Mouse (Mus musculus): ENCODE data around the gene Smc3. TPM values are rescaled to one million over a fixed set of nuclear protein-coding genes. Genes with fewer than 3 reads are reported as not detected.

Smc3 gene
- polyA plus RNA-seq, 1 experiment from 2014 or later = 60.2 TPM

- H3K36me3 ChIP-seq (ENCODE audit: control insufficient read depth, insufficient read depth, low read length) = no peaks in the 10 kb centered on the region
- H3K27ac ChIP-seq (ENCODE audit: low read length) = no peak overlapping the region
- no peak for ATAC-seq (ENCODE audit: insufficient read depth, low FRiP score)
- no peak overlapping the region for H3K9ac ChIP-seq (ENCODE audit: low read length)
- H3K4me3 ChIP-seq (replicated peaks; ENCODE audit: low read length) = no peak overlapping the region
- H3K9me3 ChIP-seq (replicated peaks; ENCODE audit: control insufficient read depth, low read length) = no peaks in the 10 kb centered on the region
- H3K4me2 ChIP-seq (ENCODE audit: low read depth, low read length) = no peak overlapping the region
- 74% methylated on average over 9 of the region's 9 CpGs for WGBS
- no peaks in the 10 kb centered on the region for H3K27me3 ChIP-seq (ENCODE audit: control insufficient read depth, insufficient read depth, low read length)
- peaks cover 5% of the 10 kb centered on the region; the same call in 1 of the 2 replicates for H3K4me1 ChIP-seq (ENCODE audit: control insufficient read depth, insufficient read depth, low read length)
Observed at GRCm38 (mm10) chr19:53660722-53661420, 60.7 kb downstream of the Smc3 start.

DNA sequence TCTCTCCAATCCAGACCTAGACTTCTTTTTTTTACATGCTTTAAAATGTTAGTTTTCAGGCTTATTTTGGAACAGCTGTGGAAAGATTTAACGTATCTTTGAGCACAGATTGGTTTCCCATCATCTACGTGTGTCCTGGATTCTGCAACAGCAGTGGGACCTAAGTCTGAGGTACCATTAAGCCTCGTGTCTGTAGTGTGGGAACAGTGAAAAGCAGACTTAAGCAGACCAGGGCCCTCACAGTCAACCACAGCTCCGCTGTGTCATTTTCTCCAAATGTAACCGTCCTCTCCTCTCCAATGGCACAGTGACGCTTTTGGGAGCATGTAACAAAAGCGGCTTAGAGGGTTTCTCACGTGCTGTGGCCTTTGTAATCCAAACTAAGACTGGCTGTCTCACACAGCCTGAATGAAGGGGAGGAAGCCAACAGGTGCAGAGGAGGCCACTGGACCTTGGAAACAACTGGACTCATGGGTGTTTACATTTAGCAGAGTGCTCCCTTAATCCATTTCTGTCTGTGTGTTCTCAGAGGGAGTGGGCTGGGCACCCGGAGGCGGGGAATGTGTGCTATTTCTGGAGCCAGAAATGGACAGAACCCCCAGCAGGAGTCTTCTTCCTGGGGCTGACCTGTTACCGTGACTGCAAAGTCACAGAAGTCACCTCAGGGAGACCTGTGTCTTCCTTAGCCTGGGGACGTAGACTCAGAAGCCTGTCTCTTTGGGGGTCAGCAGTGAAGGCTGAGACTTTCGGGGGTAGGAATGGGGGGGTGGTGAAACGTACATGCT is 61.9 kb downstream of the Smc3 start:
- ATAC-seq (ENCODE audit: insufficient read depth, low FRiP score) = 0 out of 2 replicates have a peak, but pooled peaks have one; percentile 13
- 47% methylated on average over 14 of the region's 14 CpGs for WGBS

GRCm38 (mm10) chr19:53664831-53665230 is 64.6 kb downstream of the Smc3 start:
- no peak overlapping the region for H3K27ac ChIP-seq (ENCODE audit: low read length)
- no peak overlapping the region for H3K9ac ChIP-seq (ENCODE audit: low read length)
- ATAC-seq (ENCODE audit: insufficient read depth, low FRiP score) = no peak
- WGBS = 88% methylated on average over 9 of the region's 9 CpGs
- H3K4me2 ChIP-seq (ENCODE audit: low read depth, low read length) = no peak overlapping the region
- H3K36me3 ChIP-seq (ENCODE audit: control insufficient read depth, insufficient read depth, low read length) = no peaks in the 10 kb centered on the region
- peaks cover 5% of the 10 kb centered on the region; the same call in 1 of the 2 replicates for H3K4me1 ChIP-seq (ENCODE audit: control insufficient read depth, insufficient read depth, low read length)
- H3K4me3 ChIP-seq (replicated peaks; ENCODE audit: low read length) = no peak overlapping the region
- H3K27me3 ChIP-seq (ENCODE audit: control insufficient read depth, insufficient read depth, low read length) = no peaks in the 10 kb centered on the region
- no peaks in the 10 kb centered on the region for H3K9me3 ChIP-seq (replicated peaks; ENCODE audit: control insufficient read depth, low read length)

More for the DNA sequence above, 61.9 kb downstream of the Smc3 start:
- H3K27ac ChIP-seq (ENCODE audit: low read length) = no peak overlapping the region
- H3K9ac ChIP-seq (ENCODE audit: low read length) = no peak overlapping the region
- H3K4me2 ChIP-seq (ENCODE audit: low read depth, low read length) = no peak overlapping the region
- no peak overlapping the region for H3K4me3 ChIP-seq (replicated peaks; ENCODE audit: low read length)
- H3K4me1 ChIP-seq (ENCODE audit: control insufficient read depth, insufficient read depth, low read length) = peaks cover 5% of the 10 kb centered on the region; the same call in 1 of the 2 replicates
- H3K36me3 ChIP-seq (ENCODE audit: control insufficient read depth, insufficient read depth, low read length) = no peaks in the 10 kb centered on the region
- H3K9me3 ChIP-seq (replicated peaks; ENCODE audit: control insufficient read depth, low read length) = no peaks in the 10 kb centered on the region
- no peaks in the 10 kb centered on the region for H3K27me3 ChIP-seq (ENCODE audit: control insufficient read depth, insufficient read depth, low read length)

GRCm38 (mm10) chr19:53665391-53665790 is 65.2 kb downstream of the Smc3 start:
- Histone ChIP-seq H3K4me3 (replicated peaks; ENCODE audit: low read length) (no peak overlapping the region), H3K4me1 (ENCODE audit: control insufficient read depth, insufficient read depth, low read length) (peaks cover 5% of the 10 kb centered on the region; the same call in 1 of the 2 replicates), H3K27ac (ENCODE audit: low read length) (no peak overlapping the region), H3K36me3 (ENCODE audit: control insufficient read depth, insufficient read depth, low read length) (no peaks in the 10 kb centered on the region), H3K27me3 (ENCODE audit: control insufficient read depth, insufficient read depth, low read length) (no peaks in the 10 kb centered on the region), H3K9me3 (replicated peaks; ENCODE audit: control insufficient read depth, low read length) (no peaks in the 10 kb centered on the region), H3K9ac (ENCODE audit: low read length) (no peak overlapping the region), H3K4me2 (ENCODE audit: low read depth, low read length) (no peak overlapping the region)
- no peak for ATAC-seq (ENCODE audit: insufficient read depth, low FRiP score)
- WGBS = 88% methylated on average over 4 of the region's 4 CpGs

DNA sequence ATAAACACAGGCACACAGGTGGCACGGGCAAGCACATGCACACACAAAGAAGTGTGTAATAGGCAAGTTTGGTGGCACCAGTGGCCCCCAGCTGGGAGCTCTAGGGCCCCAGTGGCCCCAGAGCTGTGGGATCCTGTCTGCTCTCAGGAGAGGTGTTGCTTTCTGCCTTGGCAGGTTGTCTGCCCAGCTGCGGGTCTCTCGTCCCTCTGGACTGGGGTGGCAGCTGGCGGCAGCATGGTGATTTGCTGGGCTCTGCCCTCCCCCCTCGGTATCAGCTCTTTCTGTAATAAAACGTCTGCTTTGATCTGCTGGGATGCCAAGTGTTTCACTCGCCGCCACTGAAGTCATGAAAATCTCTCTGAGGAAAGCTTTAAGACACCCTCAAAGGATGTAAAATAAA is 66.5 kb downstream of the Smc3 start:
- H3K9ac ChIP-seq (ENCODE audit: low read length) = no peak overlapping the region
- no peaks in the 10 kb centered on the region for H3K9me3 ChIP-seq (replicated peaks; ENCODE audit: control insufficient read depth, low read length)
- H3K4me2 ChIP-seq (ENCODE audit: low read depth, low read length) = no peak overlapping the region
- no peaks in the 10 kb centered on the region for H3K36me3 ChIP-seq (ENCODE audit: control insufficient read depth, insufficient read depth, low read length)
- H3K4me3 ChIP-seq (replicated peaks; ENCODE audit: low read length) = no peak overlapping the region
- H3K27me3 ChIP-seq (ENCODE audit: control insufficient read depth, insufficient read depth, low read length) = no peaks in the 10 kb centered on the region
- H3K27ac ChIP-seq (ENCODE audit: low read length) = no peak overlapping the region
- peaks cover 5% of the 10 kb centered on the region; the same call in 1 of the 2 replicates for H3K4me1 ChIP-seq (ENCODE audit: control insufficient read depth, insufficient read depth, low read length)
- WGBS = 45% methylated on average over 8 of the region's 8 CpGs
- ATAC-seq (ENCODE audit: insufficient read depth, low FRiP score) = no peak

DNA sequence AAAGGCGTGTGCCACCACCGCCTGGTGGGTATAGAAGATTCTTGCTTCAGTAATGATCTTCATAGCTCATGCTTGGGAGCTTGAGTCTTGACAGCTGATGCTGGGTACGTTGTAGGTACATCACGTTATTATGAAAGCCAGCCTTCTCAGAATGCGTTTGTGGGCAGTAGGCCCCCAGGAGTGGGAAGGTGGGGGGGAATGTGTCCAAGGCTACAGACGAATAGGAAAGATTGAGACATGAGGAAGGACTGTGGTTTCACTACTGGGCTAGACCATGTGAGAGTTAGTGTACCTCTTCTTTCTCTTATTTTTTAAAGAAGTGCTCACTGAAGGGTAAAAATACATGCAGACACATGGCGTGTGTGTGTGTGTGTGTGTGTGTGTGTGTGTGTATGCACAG is 68.6 kb downstream of the Smc3 start:
- Histone ChIP-seq H3K27ac (ENCODE audit: low read length) (no peak overlapping the region), H3K4me1 (ENCODE audit: control insufficient read depth, insufficient read depth, low read length) (no peaks in the 10 kb centered on the region), H3K4me3 (replicated peaks; ENCODE audit: low read length) (no peak overlapping the region), H3K9ac (ENCODE audit: low read length) (no peak overlapping the region), H3K27me3 (ENCODE audit: control insufficient read depth, insufficient read depth, low read length) (peaks cover 8% of the 10 kb centered on the region), H3K4me2 (ENCODE audit: low read depth, low read length) (no peak overlapping the region), H3K9me3 (replicated peaks; ENCODE audit: control insufficient read depth, low read length) (no peaks in the 10 kb centered on the region), H3K36me3 (ENCODE audit: control insufficient read depth, insufficient read depth, low read length) (no peaks in the 10 kb centered on the region)
- 87% methylated on average over 7 of the region's 7 CpGs for WGBS
- ATAC-seq (ENCODE audit: insufficient read depth, low FRiP score) = no peak

GRCm38 (mm10) chr19:53670625-53671141 is 70.5 kb downstream of the Smc3 start:
- H3K27me3 ChIP-seq (ENCODE audit: control insufficient read depth, insufficient read depth, low read length) = peaks cover 23% of the 10 kb centered on the region
- H3K4me3 ChIP-seq (replicated peaks; ENCODE audit: low read length) = no peak overlapping the region
- no peak overlapping the region for H3K4me2 ChIP-seq (ENCODE audit: low read depth, low read length)
- no peak for ATAC-seq (ENCODE audit: insufficient read depth, low FRiP score)
- no peak overlapping the region for H3K27ac ChIP-seq (ENCODE audit: low read length)
- no peaks in the 10 kb centered on the region for H3K4me1 ChIP-seq (ENCODE audit: control insufficient read depth, insufficient read depth, low read length)
- no peaks in the 10 kb centered on the region for H3K36me3 ChIP-seq (ENCODE audit: control insufficient read depth, insufficient read depth, low read length)
- no peak overlapping the region for H3K9ac ChIP-seq (ENCODE audit: low read length)
- H3K9me3 ChIP-seq (replicated peaks; ENCODE audit: control insufficient read depth, low read length) = no peaks in the 10 kb centered on the region
- 49% methylated on average over 12 of the region's 12 CpGs for WGBS

- no peak overlapping the region for H3K4me3 ChIP-seq (replicated peaks; ENCODE audit: low read length)
- ATAC-seq (ENCODE audit: insufficient read depth, low FRiP score) = no peak
- 63% methylated on average over 3 of the region's 3 CpGs for WGBS
- peaks cover 3% of the 10 kb centered on the region; the same call in 1 of the 2 replicates for H3K4me1 ChIP-seq (ENCODE audit: control insufficient read depth, insufficient read depth, low read length)
- H3K27ac ChIP-seq (ENCODE audit: low read length) = no peak overlapping the region
- no peaks in the 10 kb centered on the region for H3K36me3 ChIP-seq (ENCODE audit: control insufficient read depth, insufficient read depth, low read length)
- no peak overlapping the region for H3K9ac ChIP-seq (ENCODE audit: low read length)
- no peaks in the 10 kb centered on the region for H3K9me3 ChIP-seq (replicated peaks; ENCODE audit: control insufficient read depth, low read length)
- H3K27me3 ChIP-seq (ENCODE audit: control insufficient read depth, insufficient read depth, low read length) = peaks cover 28% of the 10 kb centered on the region
- no peak overlapping the region for H3K4me2 ChIP-seq (ENCODE audit: low read depth, low read length)
Observed at GRCm38 (mm10) chr19:53671432-53671831, 71.2 kb downstream of the Smc3 start.
